Mouse (Mus musculus) myocyte (in vitro differentiated cells): ENCODE measurements around the gene Tbc1d5.

Experiments
- CEBPB ChIP-seq: IDR thresholded peaks from 2 replicates; pipeline ENCODE4 v1.6.1; 2011; ENCODE audit warnings: mild to moderate bottlenecking, moderate library complexity; ENCODE audit not compliant: poor library complexity, insufficient read depth, severe bottlenecking
- E2F4 ChIP-seq: IDR thresholded peaks from one replicate; pipeline ENCODE4 v1.6.1; 2011; ENCODE audit warnings: mild to moderate bottlenecking, control low read depth, moderate library complexity; ENCODE audit not compliant: insufficient read depth
- MAX ChIP-seq: IDR thresholded peaks from one replicate; pipeline ENCODE4 v1.6.1; 2011; ENCODE audit warnings: low read depth, mild to moderate bottlenecking, control low read depth
- MYOD1 ChIP-seq, 3 experiments: IDR thresholded peaks; one replicate each; pipeline ENCODE4 v1.6.1; 2011; ENCODE audit warnings: control low read depth in 2 of 3, low read depth in 2 of 3, mild to moderate bottlenecking in 2 of 3, moderate library complexity in 1 of 3; ENCODE audit not compliant: insufficient read length in 2 of 3, control insufficient read depth in 1 of 3
- MYOG ChIP-seq, 3 experiments: IDR thresholded peaks; one replicate each; pipeline ENCODE4 v1.6.1; 2011; ENCODE audit warnings: control low read depth in 2 of 3, low read depth in 2 of 3, mild to moderate bottlenecking in 2 of 3; ENCODE audit not compliant: insufficient read length in 2 of 3, control insufficient read depth in 1 of 3, insufficient read depth in 1 of 3
- POLR2A ChIP-seq: IDR thresholded peaks from one replicate; pipeline ENCODE4 v1.6.1; 2011; ENCODE audit warnings: low read depth, mild to moderate bottlenecking, control low read depth, moderate library complexity; ENCODE audit not compliant: insufficient read length
- POLR2AphosphoS2 ChIP-seq: IDR thresholded peaks from one replicate; pipeline ENCODE4 v1.6.1; 2011; ENCODE audit warnings: low read depth, control low read depth; ENCODE audit not compliant: insufficient read length
- REST ChIP-seq: IDR thresholded peaks from one replicate; pipeline ENCODE4 v1.6.1; 2011; ENCODE audit warnings: mild to moderate bottlenecking, control low read depth, moderate library complexity; ENCODE audit not compliant: insufficient read depth, insufficient read length
- SRF ChIP-seq: IDR thresholded peaks from one replicate; pipeline ENCODE4 v1.6.1; 2011; ENCODE audit warnings: low read depth; ENCODE audit not compliant: control insufficient read depth, insufficient read length
- TCF12 ChIP-seq: IDR thresholded peaks from one replicate; pipeline ENCODE4 v1.6.1; 2011; ENCODE audit warnings: mild to moderate bottlenecking, control low read depth; ENCODE audit not compliant: poor library complexity, insufficient read depth, severe bottlenecking
- TCF3 ChIP-seq: IDR thresholded peaks from one replicate; pipeline ENCODE4 v1.6.1; 2011; ENCODE audit warnings: low read depth, control low read depth; ENCODE audit not compliant: insufficient read length
- USF1 ChIP-seq: IDR thresholded peaks from one replicate; pipeline ENCODE4 v1.6.1; 2011; ENCODE audit warnings: low read depth, mild to moderate bottlenecking, control low read depth, moderate library complexity

GRCm38 (mm10) chr17:50688135-50688534 is 491.0 kb downstream of the Tbc1d5 start:
- TF ChIP-seq POLR2A: no peak
- TF ChIP-seq TCF12: no peak
- no peak for TF ChIP-seq USF1
- no peak for TF ChIP-seq E2F4
- TF ChIP-seq MAX: no peak
- TF ChIP-seq CEBPB: no peak
- TF ChIP-seq MYOG (IDR thresholded peaks at IDR 0.05; ENCODE audit: control insufficient read depth in 1 of 3, insufficient read depth in 1 of 3, insufficient read length in 2 of 3, low read depth in 2 of 3): no peak
- TF ChIP-seq POLR2AphosphoS2: no peak
- TF ChIP-seq MYOD1 (IDR thresholded peaks at IDR 0.05; ENCODE audit: control insufficient read depth in 1 of 3, insufficient read length in 2 of 3, low read depth in 2 of 3): no peak
- TF ChIP-seq SRF: no peak
- no peak for TF ChIP-seq REST
- TF ChIP-seq TCF3: no peak
